8 mouse cellular contexts compared by ENCODE assay signal in the genomic region with DNA sequence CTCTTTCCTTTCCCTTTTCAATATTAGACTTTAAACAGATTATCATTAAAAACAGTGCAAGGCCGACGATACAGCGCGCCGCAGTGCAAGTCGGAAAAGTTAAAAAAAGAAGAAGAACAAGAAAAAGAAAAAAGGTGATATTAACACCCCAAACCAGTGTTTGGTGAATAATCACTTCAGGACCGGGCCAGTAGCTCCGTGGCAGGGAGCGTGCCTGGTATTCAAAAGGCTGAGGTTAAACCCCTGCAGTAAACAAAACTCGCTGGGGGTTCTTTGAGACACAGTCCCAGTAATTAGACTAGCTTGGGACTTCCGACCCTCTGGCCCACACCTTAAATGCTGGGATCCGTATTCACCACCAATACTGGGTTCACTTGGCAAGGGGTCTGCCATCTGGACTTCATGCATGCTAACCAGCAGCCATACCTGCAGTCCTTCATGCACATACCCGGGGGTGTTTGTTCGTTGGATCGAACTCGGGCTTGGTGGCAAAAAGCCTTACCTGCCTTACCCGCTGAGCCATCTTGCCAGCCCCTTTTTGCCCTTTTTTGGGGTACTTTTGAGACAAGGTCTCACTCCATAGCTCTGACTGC. TPM values are rescaled to one million over a fixed set of nuclear protein-coding genes. Genes with fewer than 3 reads are reported as not detected.
DNase-seq lines count a peak whose midpoint lies in the region; ATAC-seq and TF ChIP-seq lines count a peak whose summit lies in the region.

No protein-coding gene starts in this region.

- H3K4me2 ChIP-seq in lung, postnatal 0 days (replicated peaks; ENCODE audit: low read depth, low read length) = peak overlapping the region; percentile 45
- H3K4me2 ChIP-seq in forebrain, embryonic 13.5 days = peak overlapping the region; percentile 66
- H3K4me2 ChIP-seq in limb, embryonic 14.5 days (replicated peaks; ENCODE audit: low read depth, low read length, severe bottlenecking) = peak overlapping the region; percentile 82
- H3K4me2 ChIP-seq in stomach, embryonic 15.5 days = peak overlapping the region; percentile 69

- DNase-seq in lung, postnatal 0 days (ENCODE audit: low spot score) = no peak
- no peak for DNase-seq in lung, postnatal 10 days
- DNase-seq in limb, embryonic 14.5 days (ENCODE audit: low spot score) = no peak
- no peak for DNase-seq in cerebellum, postnatal 10 days
- no peak for DNase-seq in frontal cortex, postnatal 25 days (ENCODE audit: low spot score in 2 of 2)
- no peak for DNase-seq in frontal cortex, postnatal 10 days (ENCODE audit: low spot score in 2 of 2)

- H3K27me3 ChIP-seq in lung, postnatal 0 days (replicated peaks; ENCODE audit: insufficient read depth, low read length) = no peaks in the 10 kb centered on the region
- 0 out of 2 replicates have a peak, but pooled peaks cover 9% of the 10 kb centered on the region for H3K27me3 ChIP-seq in forebrain, embryonic 13.5 days
- no peaks in the 10 kb centered on the region for H3K27me3 ChIP-seq in limb, embryonic 14.5 days (ENCODE audit: control insufficient read depth, insufficient read depth, low read length)
- H3K27me3 ChIP-seq in stomach, embryonic 15.5 days (replicated peaks) = no peaks in the 10 kb centered on the region

- H3K36me3 ChIP-seq in lung, postnatal 0 days (ENCODE audit: insufficient read depth, low read length) = no peaks in the 10 kb centered on the region
- no peaks in the 10 kb centered on the region for H3K36me3 ChIP-seq in forebrain, embryonic 13.5 days (ENCODE audit: poor library complexity, severe bottlenecking)
- no peaks in the 10 kb centered on the region for H3K36me3 ChIP-seq in limb, embryonic 14.5 days (ENCODE audit: control insufficient read depth, insufficient read depth, low read length)
- H3K36me3 ChIP-seq in stomach, embryonic 15.5 days = no peaks in the 10 kb centered on the region

- TF ChIP-seq POLR2A in limb, embryonic 14.5 days (IDR thresholded peaks at IDR 0.05; ENCODE audit: borderline replicate concordance, extremely low read depth, insufficient read depth, insufficient read length) = no peak

- H3K27ac ChIP-seq in lung, postnatal 0 days (ENCODE audit: low read length) = no peak overlapping the region
- peak overlapping the region; percentile 51; the same call in 1 of the 2 replicates for H3K27ac ChIP-seq in forebrain, embryonic 13.5 days
- H3K27ac ChIP-seq in limb, embryonic 14.5 days (replicated peaks; ENCODE audit: low read depth, low read length) = no peak overlapping the region
- H3K27ac ChIP-seq in stomach, embryonic 15.5 days = peak overlapping the region; percentile 76

- no peaks in the 10 kb centered on the region for H3K9me3 ChIP-seq in lung, postnatal 0 days (ENCODE audit: low read length)
- H3K9me3 ChIP-seq in forebrain, embryonic 13.5 days (replicated peaks) = no peaks in the 10 kb centered on the region
- no peaks in the 10 kb centered on the region for H3K9me3 ChIP-seq in limb, embryonic 14.5 days (ENCODE audit: control insufficient read depth, low read length)
- H3K9me3 ChIP-seq in stomach, embryonic 15.5 days = no peaks in the 10 kb centered on the region

- WGBS in lung, postnatal 0 days = 29% methylated on average over 17 of the region's 17 CpGs
- 9% methylated on average over 17 of the region's 17 CpGs for WGBS in forebrain, embryonic 13.5 days
- WGBS in limb, embryonic 14.5 days = 14% methylated on average over 17 of the region's 17 CpGs
- WGBS in stomach, embryonic 15.5 days = 24% methylated on average over 17 of the region's 17 CpGs

- ATAC-seq in lung, postnatal 0 days = no peak
- peak; percentile 27; the same call in 1 of the 2 replicates for ATAC-seq in forebrain, embryonic 13.5 days
- no peak for ATAC-seq in limb, embryonic 14.5 days (ENCODE audit: low FRiP score, low read depth)
- ATAC-seq in stomach, embryonic 15.5 days (ENCODE audit: insufficient read depth, low FRiP score, low read depth) = no peak

- no peak for TF ChIP-seq CTCF in lung, postnatal 0 days (IDR thresholded peaks at IDR 0.05)

- no peak for TF ChIP-seq EP300 in lung, postnatal 0 days (IDR thresholded peaks at IDR 0.05)

- peaks cover 21% of the 10 kb centered on the region; the same call in 1 of the 2 replicates for H3K4me1 ChIP-seq in lung, postnatal 0 days (ENCODE audit: insufficient read depth, low read depth, low read length)
- H3K4me1 ChIP-seq in forebrain, embryonic 13.5 days = peaks cover 22% of the 10 kb centered on the region
- peaks cover 19% of the 10 kb centered on the region for H3K4me1 ChIP-seq in limb, embryonic 14.5 days (ENCODE audit: control insufficient read depth, insufficient read depth, low read length)
- peaks cover 24% of the 10 kb centered on the region for H3K4me1 ChIP-seq in stomach, embryonic 15.5 days

- H3K4me3 ChIP-seq in lung, postnatal 0 days (ENCODE audit: low read depth, low read length) = peak overlapping the region; percentile 4; the same call in 1 of the 2 replicates
- H3K4me3 ChIP-seq in forebrain, embryonic 13.5 days = peak overlapping the region; percentile 27
- H3K4me3 ChIP-seq in limb, embryonic 14.5 days (replicated peaks; ENCODE audit: low read length) = peak overlapping the region; percentile 31
- H3K4me3 ChIP-seq in stomach, embryonic 15.5 days (replicated peaks) = peak overlapping the region; percentile 32; the same call in 1 of the 2 replicates

- no peak overlapping the region for H3K9ac ChIP-seq in lung, postnatal 0 days (replicated peaks; ENCODE audit: low read depth)
- H3K9ac ChIP-seq in forebrain, embryonic 13.5 days = peak overlapping the region; percentile 56
- H3K9ac ChIP-seq in limb, embryonic 14.5 days (ENCODE audit: low read depth, low read length, severe bottlenecking) = peak overlapping the region; percentile 40; the same call in 1 of the 2 replicates
- H3K9ac ChIP-seq in stomach, embryonic 15.5 days = peak overlapping the region; percentile 26; the same call in 1 of the 2 replicates

RNA-seq across cellular contexts. Expression of a gene that starts 37.8 kb away (rescaled TPM):
- 11.9 and 14.2 TPM in 2 replicates for polyA plus RNA-seq in lung, postnatal 0 days (2015; fragmentation: Nextera tagmentation; extraction: Ambion mirVana)
- polyA plus RNA-seq in forebrain, embryonic 13.5 days (2015; fragmentation: Nextera tagmentation; extraction: Ambion mirVana) = 2.6 and 3.0 TPM in 2 replicates
- 9.4 and 10.8 TPM in 2 replicates for polyA plus RNA-seq in limb, embryonic 14.5 days (2012; rRNA removed)
- 6.2 and 8.4 TPM in 2 replicates for polyA plus RNA-seq in limb, embryonic 14.5 days (2014; fragmentation: Nextera tagmentation; extraction: Ambion mirVana)
- polyA plus RNA-seq in stomach, embryonic 15.5 days (2015; fragmentation: Nextera tagmentation; extraction: Ambion mirVana) = 11.3 and 12.5 TPM in 2 replicates

RNA-seq across cellular contexts. Expression of a gene that starts 50.8 kb away (rescaled TPM):
- 342 and 350 TPM in 2 replicates for polyA plus RNA-seq in lung, postnatal 0 days (2015; fragmentation: Nextera tagmentation; extraction: Ambion mirVana)
- polyA plus RNA-seq in forebrain, embryonic 13.5 days (2015; fragmentation: Nextera tagmentation; extraction: Ambion mirVana) = 378 and 381 TPM in 2 replicates
- polyA plus RNA-seq in limb, embryonic 14.5 days (2012; rRNA removed) = 469 and 541 TPM in 2 replicates
- polyA plus RNA-seq in limb, embryonic 14.5 days (2014; fragmentation: Nextera tagmentation; extraction: Ambion mirVana) = 420 and 443 TPM in 2 replicates
- polyA plus RNA-seq in stomach, embryonic 15.5 days (2015; fragmentation: Nextera tagmentation; extraction: Ambion mirVana) = 250 and 272 TPM in 2 replicates

Comparison
In these comparisons a context has a peak if more than half of its experiments do, and no peak if none do; other contexts are left out.
1. H3K27ac ChIP-seq: peak in forebrain, embryonic 13.5 days (single experiment) and stomach, embryonic 15.5 days (single experiment); none in lung, postnatal 0 days (single experiment) and limb, embryonic 14.5 days (single experiment).
2. Peak in every context shown above with its lines, with median percentiles within 50 percentile points of each other: H3K4me2 ChIP-seq and H3K4me3 ChIP-seq.